15 mouse cellular contexts compared by ENCODE assay signal in genomic region chr19:23497171-23497917, GRCm38 (mm10). TPM values are rescaled to one million over a fixed set of nuclear protein-coding genes. Genes with fewer than 3 reads are reported as not detected.
DNase-seq lines count a peak whose midpoint lies in the region; ATAC-seq lines count a peak whose summit lies in the region.
"Had no signal": no experiment of that assay in that cellular context is flagged by ENCODE, and none has a peak within 500 bp of the region (broad histone marks: within the 10 kb centered on the region; RNA-seq: fewer than 3 reads in every experiment).

No protein-coding gene starts in this region.

- 0 out of 2 replicates have a peak overlapping the region, but pooled peaks have one; percentile 15 for H3K27ac ChIP-seq in embryonic facial prominence, embryonic 14.5 days (replicated peaks; ENCODE audit: low read depth, low read length)
- no peak overlapping the region for H3K27ac ChIP-seq in embryonic facial prominence, embryonic 10.5 days (replicated peaks)
- no peak overlapping the region for H3K27ac ChIP-seq in neural tube, embryonic 15.5 days (replicated peaks)
- H3K27ac ChIP-seq: embryonic facial prominence, embryonic 15.5 days; forebrain, embryonic 12.5 days; liver, embryonic 14.5 days had no signal

- no peak overlapping the region for H3K4me2 ChIP-seq in embryonic facial prominence, embryonic 14.5 days (ENCODE audit: low read depth, low read length)
- H3K4me2 ChIP-seq in neural tube, embryonic 15.5 days, result no peak overlapping the region
- H3K4me2 ChIP-seq: embryonic facial prominence, embryonic 15.5 days; forebrain, embryonic 12.5 days; heart, embryonic 12.5 days had no signal

- H3K36me3 ChIP-seq in embryonic facial prominence, embryonic 14.5 days (ENCODE audit: control insufficient read depth, insufficient read depth, low read length), result no peaks in the 10 kb centered on the region
- H3K36me3 ChIP-seq in embryonic facial prominence, embryonic 10.5 days (replicated peaks), result no peaks in the 10 kb centered on the region
- H3K36me3 ChIP-seq in neural tube, embryonic 15.5 days, result no peaks in the 10 kb centered on the region
- H3K36me3 ChIP-seq: embryonic facial prominence, embryonic 15.5 days; forebrain, embryonic 12.5 days; heart, embryonic 12.5 days had no signal

- no peak overlapping the region for H3K9ac ChIP-seq in embryonic facial prominence, embryonic 14.5 days (ENCODE audit: low read depth, low read length)
- H3K9ac ChIP-seq in neural tube, embryonic 15.5 days (replicated peaks), result no peak overlapping the region
- H3K9ac ChIP-seq: embryonic facial prominence, embryonic 15.5 days; forebrain, embryonic 12.5 days; heart, embryonic 12.5 days; liver, embryonic 14.5 days had no signal

- H3K27me3 ChIP-seq in embryonic facial prominence, embryonic 14.5 days (replicated peaks; ENCODE audit: control insufficient read depth, insufficient read depth, low read length), result no peaks in the 10 kb centered on the region
- H3K27me3 ChIP-seq in embryonic facial prominence, embryonic 10.5 days (replicated peaks; ENCODE audit: low read depth, poor library complexity, severe bottlenecking), result no peaks in the 10 kb centered on the region
- no peaks in the 10 kb centered on the region for H3K27me3 ChIP-seq in neural tube, embryonic 15.5 days (replicated peaks)
- H3K27me3 ChIP-seq: embryonic facial prominence, embryonic 15.5 days; forebrain, embryonic 12.5 days; heart, embryonic 12.5 days had no signal

- intact Hi-C loops in gastrocnemius, postnatal 36 days (cut with DNase I), result no loop called here

- WGBS in embryonic facial prominence, embryonic 14.5 days, result 53% methylated on average over 10 of the region's 10 CpGs
- 84% methylated on average over 10 of the region's 10 CpGs for WGBS in embryonic facial prominence, embryonic 10.5 days
- WGBS in neural tube, embryonic 15.5 days, result 57% methylated on average over 10 of the region's 10 CpGs

- H3K9me3 ChIP-seq in embryonic facial prominence, embryonic 14.5 days (ENCODE audit: control insufficient read depth, low read length), result no peaks in the 10 kb centered on the region
- no peaks in the 10 kb centered on the region for H3K9me3 ChIP-seq in embryonic facial prominence, embryonic 10.5 days
- H3K9me3 ChIP-seq in neural tube, embryonic 15.5 days (replicated peaks), result no peaks in the 10 kb centered on the region
- H3K9me3 ChIP-seq: embryonic facial prominence, embryonic 15.5 days; forebrain, embryonic 12.5 days; heart, embryonic 12.5 days had no signal

- no peak for ATAC-seq in embryonic facial prominence, embryonic 14.5 days (ENCODE audit: low read depth)
- peak; percentile 57; the same call in 1 of the 2 replicates for ATAC-seq in neural tube, embryonic 15.5 days (ENCODE audit: low FRiP score)

- no peak overlapping the region for H3K4me3 ChIP-seq in embryonic facial prominence, embryonic 14.5 days (ENCODE audit: low read depth, low read length)
- H3K4me3 ChIP-seq in embryonic facial prominence, embryonic 10.5 days, result no peak overlapping the region
- H3K4me3 ChIP-seq in neural tube, embryonic 15.5 days (replicated peaks), result no peak overlapping the region
- H3K4me3 ChIP-seq: embryonic facial prominence, embryonic 15.5 days; forebrain, embryonic 12.5 days; heart, embryonic 12.5 days had no signal

- peak; percentile 48 for DNase-seq in embryonic facial prominence, embryonic 14.5 days (ENCODE audit: low spot score)
- no peak for DNase-seq in embryonic facial prominence, embryonic 10.5 days (ENCODE audit: low spot score)
- peak; percentile 23 for DNase-seq in kidney, postnatal 10 days
- DNase-seq in kidney, postnatal 4 days, result no peak
- DNase-seq in neural tube, embryonic 10.5 days (ENCODE audit: extremely low spot score, low spot score), result no peak
- no peak for DNase-seq in gastrocnemius, postnatal 36 days
- DNase-seq in ovary, postnatal 10 days (ENCODE audit: low spot score), result no peak
- DNase-seq: cerebellum, postnatal 36 days; heart, postnatal 4 days; right cerebral cortex, postnatal 4 days had no signal

- H3K4me1 ChIP-seq in embryonic facial prominence, embryonic 14.5 days (ENCODE audit: control insufficient read depth, insufficient read depth, low read length), result peaks cover 7% of the 10 kb centered on the region; the same call in 1 of the 2 replicates
- no peaks in the 10 kb centered on the region for H3K4me1 ChIP-seq in embryonic facial prominence, embryonic 10.5 days
- H3K4me1 ChIP-seq in neural tube, embryonic 15.5 days, result peaks cover 10% of the 10 kb centered on the region
- H3K4me1 ChIP-seq: forebrain, embryonic 12.5 days; heart, embryonic 12.5 days had no signal

RNA-seq across cellular contexts. Expression of gene Mamdc2, which starts 49.1 kb away (rescaled TPM):
- polyA plus RNA-seq in embryonic facial prominence, embryonic 14.5 days (2014; fragmentation: Nextera tagmentation; extraction: Ambion mirVana), result 5.6 and 7.5 TPM in 2 replicates
- polyA plus RNA-seq in embryonic facial prominence, embryonic 10.5 days (2016; fragmentation: Nextera tagmentation; extraction: Ambion mirVana), result 0.98 and 1.2 TPM in 2 replicates
- 1.2 and 1.7 TPM in 2 replicates for polyA plus RNA-seq in neural tube, embryonic 15.5 days (2015; fragmentation: Nextera tagmentation; extraction: Ambion mirVana)
- under 1 TPM; 0.89 to 0.92 TPM for total RNA-seq in gastrocnemius, postnatal 36 days (2021)

Comparison
In these comparisons a context has a peak if more than half of its experiments do, and no peak if none do; other contexts are left out.
1. DNase-seq: peak in embryonic facial prominence, embryonic 14.5 days (single experiment) and kidney, postnatal 10 days (single experiment); none in embryonic facial prominence, embryonic 10.5 days (single experiment), kidney, postnatal 4 days (0 of 2), neural tube, embryonic 10.5 days (single experiment), gastrocnemius, postnatal 36 days (0 of 2) and ovary, postnatal 10 days (single experiment).